Mouse (Mus musculus) urinary bladder, postnatal 25 days (tissue): ENCODE measurements at regions not wholly inside any gene's neighbourhood (a gene's known extent, or its start where the extent isn't known, plus 50 kb on each side); places are given as distances from the start of the nearest gene placed in this dataset.
"Not testable (repeated sequence)": the region's sequence is repeated elsewhere in the genome, so short reads cannot be mapped to it uniquely, and the experiment has no call there.

Experiments
- DNase-seq: peaks from one replicate; pipeline ENCODE4 v3.0.0; 2022; ENCODE audit warnings: low spot score

DNA sequence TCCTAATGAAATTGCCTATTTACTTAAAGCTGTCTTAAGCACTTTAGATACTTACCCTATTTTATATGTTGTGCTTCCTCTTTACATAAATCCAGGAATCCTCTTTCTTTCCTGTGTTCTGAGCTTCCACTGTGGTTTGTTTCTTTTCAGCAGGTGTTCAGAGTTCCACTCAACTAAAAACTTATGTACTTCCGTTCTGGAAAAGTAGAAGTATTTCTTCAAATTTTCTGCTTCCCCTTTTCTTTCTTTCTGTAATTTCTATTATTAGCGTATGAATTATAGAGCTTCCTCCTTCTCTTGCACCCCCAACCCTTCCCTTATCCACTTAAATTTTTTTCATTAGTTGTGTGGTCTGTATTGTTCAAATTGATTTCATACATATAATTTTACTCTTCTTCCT, 165.8 kb upstream of the Nudt12 start:
- no peak for DNase-seq

- DNase-seq = no peak
Observed at GRCm38 (mm10) chr17:59156345-59156744, 143.2 kb upstream of the Nudt12 start.

GRCm38 (mm10) chr17:59143760-59144157, 130.6 kb upstream of the Nudt12 start:
- DNase-seq = no peak

- no peak for DNase-seq
Observed at GRCm38 (mm10) chr17:59142995-59143759, 130.0 kb upstream of the Nudt12 start.

- DNase-seq = no peak
Observed at GRCm38 (mm10) chr17:59138791-59139190, 125.6 kb upstream of the Nudt12 start.

- DNase-seq = peak; percentile 41
Observed at GRCm38 (mm10) chr17:59099376-59099775, 86.2 kb upstream of the Nudt12 start.

- not testable (repeated sequence) for DNase-seq
Observed at GRCm38 (mm10) chr17:59076846-59077245, 63.7 kb upstream of the Nudt12 start.

DNA sequence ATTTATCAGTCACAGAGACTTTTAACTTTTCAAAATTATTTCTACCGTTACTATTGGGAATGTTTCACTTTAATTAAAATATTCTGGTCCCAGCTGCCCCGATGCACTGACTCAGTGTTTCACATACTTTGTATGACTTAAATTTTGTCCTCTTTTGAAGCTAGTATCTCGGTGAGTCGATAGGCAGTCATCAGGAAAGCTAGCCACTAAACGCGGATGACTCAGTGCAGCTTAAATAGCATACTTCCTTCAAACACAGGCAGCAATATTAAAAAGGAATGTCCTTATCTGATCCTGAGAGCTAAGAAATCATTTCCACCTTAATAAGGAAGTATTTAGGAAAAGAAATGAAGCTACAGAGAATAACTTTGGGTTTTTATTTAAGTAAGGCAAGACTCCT, 63.2 kb upstream of the Nudt12 start:
- DNase-seq = not testable (repeated sequence)
